Mouse (Mus musculus) layer of hippocampus, postnatal 14 days (tissue): ENCODE results near the gene Ccnd3. TPM values are rescaled to one million over a fixed set of nuclear protein-coding genes. Genes with fewer than 3 reads are reported as not detected.

Source experiments
- DNase-seq, 2 experiments: peaks; one replicate each; pipeline ENCODE4 v3.0.0; 2021 to 2022; ENCODE audit warnings: low spot score in 2 of 2, mixed read lengths in 1 of 2
- total RNA-seq, 2 experiments: library from RNA; stranded (reverse); gene quantifications; 2 replicates each; pipeline ENCODE4 v1.2.3; 2021

Gene Ccnd3
- total RNA-seq, 2 experiments from 2014 or later: 39.6 to 46.3 TPM

- no peak for DNase-seq
These were observed 8.3 kb downstream of the Ccnd3 start for GRCm38 (mm10) chr17:47512956-47513775.

GRCm38 (mm10) chr17:47515180-47515844 lies 10.5 kb downstream of the Ccnd3 start:
- no peak for DNase-seq

GRCm38 (mm10) chr17:47516232-47516631 lies 11.4 kb downstream of the Ccnd3 start:
- DNase-seq: no peak

GRCm38 (mm10) chr17:47518205-47518604 lies 13.4 kb downstream of the Ccnd3 start:
- no peak for DNase-seq

GRCm38 (mm10) chr17:47521551-47522258 lies 16.9 kb downstream of the Ccnd3 start:
- peak; percentile 32 to 42 for DNase-seq

- DNase-seq: no peak
These were observed 17.7 kb downstream of the Ccnd3 start for GRCm38 (mm10) chr17:47522536-47522935.

- no peak for DNase-seq
These were observed 18.4 kb downstream of the Ccnd3 start for GRCm38 (mm10) chr17:47523211-47523682.

GRCm38 (mm10) chr17:47524055-47524454 lies 19.2 kb downstream of the Ccnd3 start:
- DNase-seq: no peak

- no peak for DNase-seq
These were observed 20.1 kb downstream of the Ccnd3 start for GRCm38 (mm10) chr17:47524991-47525390.

- DNase-seq: no peak
These were observed 22.1 kb downstream of the Ccnd3 start for GRCm38 (mm10) chr17:47526856-47527520.

- no peak for DNase-seq
These were observed 22.9 kb downstream of the Ccnd3 start for GRCm38 (mm10) chr17:47527581-47528300.

GRCm38 (mm10) chr17:47528919-47529318 lies 24.1 kb downstream of the Ccnd3 start:
- DNase-seq: no peak

- DNase-seq: no peak
These were observed 24.7 kb downstream of the Ccnd3 start for GRCm38 (mm10) chr17:47529595-47529994.

- no peak for DNase-seq
These were observed 26.6 kb downstream of the Ccnd3 start for GRCm38 (mm10) chr17:47531387-47531818.

- DNase-seq: no peak
These were observed 27.5 kb downstream of the Ccnd3 start for GRCm38 (mm10) chr17:47532364-47532763.

GRCm38 (mm10) chr17:47533691-47534090 lies 28.8 kb downstream of the Ccnd3 start:
- DNase-seq: no peak

- no peak for DNase-seq
These were observed 31.0 kb downstream of the Ccnd3 start for GRCm38 (mm10) chr17:47535812-47536236.

- DNase-seq: no peak
These were observed 33.2 kb downstream of the Ccnd3 start for GRCm38 (mm10) chr17:47538049-47538448.

- DNase-seq: no peak
These were observed 34.3 kb downstream of the Ccnd3 start for GRCm38 (mm10) chr17:47539128-47539527.

- DNase-seq: no peak
These were observed 37.2 kb downstream of the Ccnd3 start for GRCm38 (mm10) chr17:47542061-47542460.
